Mouse (Mus musculus): Measurements from ENCODE around the gene Ddi2. TPM values are rescaled to one million over a fixed set of nuclear protein-coding genes. Genes with fewer than 3 reads are reported as not detected.
"Not testable (repeated sequence)": the region's sequence is repeated elsewhere in the genome, so short reads cannot be mapped to it uniquely, and the experiment has no call there.

Gene Ddi2
- 15.6 and 25.5 TPM in 2 replicates for polyA plus RNA-seq (2012; rRNA removed)

DNA sequence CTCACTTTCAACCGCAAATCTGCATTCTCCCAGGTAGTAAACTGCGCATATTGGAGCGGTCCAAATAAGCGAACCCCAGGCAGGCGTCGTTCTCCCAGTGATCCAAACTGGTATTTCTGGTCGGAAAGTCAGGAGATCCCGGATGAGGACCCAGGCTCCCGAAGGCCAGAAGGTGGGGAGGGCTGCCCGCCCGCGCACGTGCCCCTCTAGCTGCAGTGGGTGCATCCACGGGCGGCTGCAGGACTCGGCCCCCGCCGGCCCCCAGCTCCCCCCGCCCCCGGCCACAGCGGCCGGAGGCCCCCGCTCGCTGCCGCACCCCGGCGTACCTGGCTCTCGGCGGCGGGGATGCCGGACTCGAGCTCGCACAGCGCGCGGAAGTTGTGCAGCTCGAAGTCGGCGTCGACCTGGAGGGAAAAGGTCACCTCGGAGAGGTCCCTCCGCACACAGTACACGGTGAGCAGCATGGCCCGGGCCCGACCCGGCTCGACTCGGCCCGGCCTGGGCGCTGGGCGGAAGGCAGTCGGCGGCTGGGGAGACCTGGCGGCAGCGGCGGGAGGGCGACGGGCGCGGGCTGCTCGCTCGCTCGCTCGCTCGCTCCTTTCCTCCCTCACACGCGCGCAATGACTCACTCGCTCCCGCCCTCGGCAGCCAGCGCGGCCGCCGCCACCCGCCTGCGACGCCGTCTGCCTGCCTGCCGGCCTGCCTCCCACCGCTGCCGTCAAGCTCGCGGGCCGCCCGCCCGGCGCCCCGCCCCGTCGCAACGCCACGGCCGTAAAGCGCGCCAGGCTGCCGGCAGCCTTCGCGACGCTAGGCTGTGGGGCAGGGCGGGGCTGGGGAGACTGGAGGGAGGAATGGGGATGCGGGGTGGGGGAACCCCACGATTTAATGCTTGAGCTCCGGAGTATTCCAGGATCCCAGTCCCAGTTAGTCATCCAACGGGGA, at the start of gene Ddi2:
TSS of gene Ddi2 (minus strand) at position 689 of the 942 bp plus-strand sequence.
- H3K27ac ChIP-seq (ENCODE audit: control insufficient read depth, insufficient read depth, low read length), result peak within 1 kb of the TSS; percentile 63; the same call in 1 of the 2 replicates
- H3K4me1 ChIP-seq (replicated peaks; ENCODE audit: control insufficient read depth, insufficient read depth, low read length), result peaks cover 10% of the 10 kb centered on the region
- peak; percentile 88 for TF ChIP-seq POLR2A (IDR thresholded peaks at IDR 0.05; ENCODE audit: control insufficient read depth, extremely low read depth, insufficient read depth, low read length, poor library complexity)
- TF ChIP-seq CTCF (IDR thresholded peaks at IDR 0.05; ENCODE audit: borderline replicate concordance, control insufficient read depth, extremely low read depth, insufficient read depth, low read length, poor library complexity), result 0 out of 2 replicates have a peak, but pooled peaks have one; percentile 41
- H3K36me3 ChIP-seq (ENCODE audit: control insufficient read depth, insufficient read depth, low read length), result no peaks in the 10 kb centered on the region
- H3K4me3 ChIP-seq (ENCODE audit: control insufficient read depth, insufficient read depth, low read length), result peak within 1 kb of the TSS; percentile 94
- DNase-seq, result peak; percentile 93
- no peaks in the 10 kb centered on the region for H3K27me3 ChIP-seq (ENCODE audit: control insufficient read depth, insufficient read depth, low read length)
- WGBS, result under 1% methylated on average over 104 of the region's 105 CpGs

DNA sequence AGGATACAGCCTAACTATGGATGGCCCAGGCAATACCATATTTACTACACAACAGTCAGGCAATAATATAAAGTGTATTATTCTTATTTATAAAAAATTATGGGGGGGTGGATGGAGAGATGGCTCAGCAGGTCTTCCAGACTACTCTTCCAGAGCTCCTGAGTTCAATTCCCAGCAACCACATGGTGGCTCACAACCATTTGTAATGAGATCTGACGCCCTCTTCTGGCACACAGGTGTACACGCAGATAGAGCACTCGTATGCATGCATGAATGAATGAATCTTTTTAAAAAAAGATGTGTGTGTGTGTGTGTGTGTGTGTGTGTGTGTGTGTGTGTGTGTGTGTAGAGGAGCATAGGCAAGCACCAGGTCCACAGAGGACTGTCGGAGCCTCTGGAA, 49.8 kb upstream of the Ddi2 start:
- H3K4me3 ChIP-seq (ENCODE audit: control insufficient read depth, insufficient read depth, low read length); H3K27ac ChIP-seq (ENCODE audit: control insufficient read depth, insufficient read depth, low read length); H3K4me1 ChIP-seq (replicated peaks; ENCODE audit: control insufficient read depth, insufficient read depth, low read length); H3K27me3 ChIP-seq (ENCODE audit: control insufficient read depth, insufficient read depth, low read length); DNase-seq: not testable (repeated sequence)
- 87% methylated on average over 4 of the region's 4 CpGs for WGBS
- peaks cover 66% of the 10 kb centered on the region for H3K36me3 ChIP-seq (ENCODE audit: control insufficient read depth, insufficient read depth, low read length)

DNA sequence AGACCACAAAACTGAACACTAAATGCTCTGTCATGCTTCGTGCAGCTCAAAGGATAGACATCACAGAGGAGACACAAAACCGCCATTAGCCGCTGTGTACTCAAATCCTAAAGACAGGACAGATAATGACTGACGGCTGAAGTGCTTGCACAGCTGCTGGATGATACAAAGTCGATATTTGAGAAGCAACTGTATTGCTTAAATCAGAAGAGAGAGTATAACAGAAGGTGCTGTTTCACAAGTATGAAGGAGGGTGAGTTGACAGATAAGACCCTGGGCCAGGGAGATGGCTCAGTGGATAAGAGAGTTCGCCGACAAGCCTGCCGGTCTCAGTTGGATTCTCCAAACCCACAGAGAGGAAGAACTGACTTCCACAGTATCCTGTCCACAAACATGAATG, 48.6 kb upstream of the Ddi2 start:
- no peak for DNase-seq
- Histone ChIP-seq H3K4me1 (replicated peaks; ENCODE audit: control insufficient read depth, insufficient read depth, low read length) (no peaks in the 10 kb centered on the region), H3K27ac (ENCODE audit: control insufficient read depth, insufficient read depth, low read length) (no peak overlapping the region), H3K4me3 (ENCODE audit: control insufficient read depth, insufficient read depth, low read length) (no peak overlapping the region), H3K36me3 (ENCODE audit: control insufficient read depth, insufficient read depth, low read length) (peaks cover 66% of the 10 kb centered on the region), H3K27me3 (ENCODE audit: control insufficient read depth, insufficient read depth, low read length) (no peaks in the 10 kb centered on the region)
- WGBS, result 65% methylated on average over 8 of the region's 8 CpGs
- TF ChIP-seq POLR2A (IDR thresholded peaks at IDR 0.05; ENCODE audit: control insufficient read depth, extremely low read depth, insufficient read depth, low read length, poor library complexity), result no peak
- TF ChIP-seq CTCF (IDR thresholded peaks at IDR 0.05; ENCODE audit: borderline replicate concordance, control insufficient read depth, extremely low read depth, insufficient read depth, low read length, poor library complexity), result no peak

DNA sequence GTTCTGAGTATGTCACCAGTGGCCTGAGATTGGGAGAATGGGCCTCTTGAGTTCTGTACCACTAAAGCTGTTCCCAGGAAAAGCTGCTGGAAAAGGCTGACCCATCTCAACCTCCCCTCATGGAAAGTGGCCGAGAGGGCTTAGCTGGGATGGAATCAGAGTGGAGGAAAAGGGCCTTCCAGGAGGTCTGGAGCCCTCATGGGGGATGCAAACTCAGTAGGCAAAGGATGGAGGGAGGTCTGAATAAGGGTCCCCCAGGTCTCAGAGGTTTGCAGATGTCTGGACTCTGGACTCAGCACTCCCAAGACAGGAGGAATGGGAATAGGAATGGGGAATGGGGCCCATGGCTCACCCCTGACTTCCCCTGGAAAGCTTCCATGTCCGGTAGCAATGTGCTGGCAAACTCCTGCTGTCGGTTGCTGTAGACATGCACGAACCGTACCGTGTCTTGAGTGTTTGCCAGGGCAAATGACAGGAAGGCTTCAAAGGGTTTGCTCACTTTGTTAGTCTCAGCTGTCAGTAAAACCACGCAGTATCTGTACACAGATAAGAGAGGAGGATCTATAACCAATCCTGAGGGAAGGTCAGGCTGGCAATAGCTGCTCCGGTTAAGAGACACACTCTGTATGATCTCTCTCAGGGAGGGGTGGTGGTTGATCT, 46.4 kb upstream of the Ddi2 start:
- Histone ChIP-seq H3K27ac (ENCODE audit: control insufficient read depth, insufficient read depth, low read length) (no peak overlapping the region), H3K36me3 (ENCODE audit: control insufficient read depth, insufficient read depth, low read length) (peaks cover 51% of the 10 kb centered on the region), H3K27me3 (ENCODE audit: control insufficient read depth, insufficient read depth, low read length) (no peaks in the 10 kb centered on the region), H3K4me1 (replicated peaks; ENCODE audit: control insufficient read depth, insufficient read depth, low read length) (no peaks in the 10 kb centered on the region), H3K4me3 (ENCODE audit: control insufficient read depth, insufficient read depth, low read length) (no peak overlapping the region)
- TF ChIP-seq POLR2A (IDR thresholded peaks at IDR 0.05; ENCODE audit: control insufficient read depth, extremely low read depth, insufficient read depth, low read length, poor library complexity), result no peak
- no peak for DNase-seq
- whole genome bisulfite sequencing, result 85% methylated on average over 8 of the region's 8 CpGs

DNA sequence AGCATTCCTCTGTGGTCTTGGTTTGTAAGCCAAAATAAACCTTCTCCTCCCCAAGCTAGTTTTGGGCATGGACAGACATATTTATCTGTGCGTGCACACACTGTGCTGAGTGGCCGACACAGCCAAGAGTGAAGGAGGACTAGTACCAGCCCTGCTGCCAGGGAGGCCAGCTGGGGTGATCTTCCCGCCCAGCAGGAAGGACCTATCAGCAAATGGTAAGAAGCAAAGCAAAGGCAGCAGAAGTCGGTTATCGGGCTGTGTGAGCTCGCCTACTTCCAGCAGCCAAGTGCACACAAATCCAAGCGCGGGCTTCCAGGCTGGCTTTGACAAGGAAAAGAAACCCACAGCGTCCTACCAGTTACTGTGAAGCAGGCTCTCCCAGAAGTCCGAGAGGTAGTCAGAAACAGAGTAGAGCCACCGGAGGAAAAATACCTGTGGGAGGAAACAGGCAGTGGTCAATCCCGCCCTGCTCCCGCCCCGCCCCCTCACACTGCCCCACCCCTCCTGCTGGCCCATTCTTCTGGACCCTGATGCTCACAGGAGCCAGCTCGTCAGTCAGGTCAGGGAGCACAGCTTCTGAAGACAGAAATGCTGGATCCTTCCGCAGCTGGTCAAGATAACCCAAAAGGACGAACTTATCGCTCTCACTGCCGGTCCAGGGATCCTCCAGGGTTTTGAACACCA, 44.3 kb upstream of the Ddi2 start:
- Histone ChIP-seq H3K4me3 (ENCODE audit: control insufficient read depth, insufficient read depth, low read length) (no peak overlapping the region), H3K4me1 (replicated peaks; ENCODE audit: control insufficient read depth, insufficient read depth, low read length) (no peaks in the 10 kb centered on the region), H3K36me3 (ENCODE audit: control insufficient read depth, insufficient read depth, low read length) (peaks cover 51% of the 10 kb centered on the region), H3K27ac (ENCODE audit: control insufficient read depth, insufficient read depth, low read length) (no peak overlapping the region), H3K27me3 (ENCODE audit: control insufficient read depth, insufficient read depth, low read length) (no peaks in the 10 kb centered on the region)
- no peak for DNase-seq
- TF ChIP-seq POLR2A (IDR thresholded peaks at IDR 0.05; ENCODE audit: control insufficient read depth, extremely low read depth, insufficient read depth, low read length, poor library complexity) (no peak), CTCF (IDR thresholded peaks at IDR 0.05; ENCODE audit: borderline replicate concordance, control insufficient read depth, extremely low read depth, insufficient read depth, low read length, poor library complexity) (no peak)
- WGBS, result 96% methylated on average over 19 of the region's 19 CpGs

DNA sequence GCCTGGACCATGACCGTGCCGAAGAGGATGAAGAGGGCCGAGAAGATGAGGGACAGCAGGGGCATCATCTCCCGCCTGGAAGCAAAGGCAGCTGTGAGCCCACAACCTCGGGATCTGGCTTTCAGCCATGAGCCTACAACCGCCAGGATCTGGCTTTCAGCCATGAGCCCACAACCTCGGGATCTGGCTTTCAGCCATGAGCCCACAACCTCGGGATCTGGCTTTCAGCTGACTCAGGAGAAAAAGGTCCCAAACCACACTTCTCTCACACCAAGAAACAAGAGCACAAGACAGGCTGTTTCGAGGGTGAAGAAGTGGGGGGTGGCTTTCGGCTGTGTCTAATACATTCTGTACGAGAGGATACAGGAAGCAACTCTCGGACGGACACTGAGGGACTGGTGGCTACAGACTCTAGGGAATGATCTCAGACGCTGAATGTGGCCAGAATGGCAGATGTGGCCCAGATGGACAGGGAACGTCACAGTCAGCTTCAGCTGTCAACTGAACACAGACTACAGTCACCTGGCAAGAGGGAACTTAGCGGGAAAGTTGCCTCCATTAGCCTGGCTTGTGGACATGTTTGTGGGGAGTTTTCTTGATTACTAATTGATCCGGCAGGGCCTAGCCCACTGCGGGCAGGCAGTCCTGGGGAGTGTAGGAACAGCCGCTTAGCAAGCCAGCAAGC, 43.6 kb upstream of the Ddi2 start:
- 83% methylated on average over 19 of the region's 19 CpGs for WGBS
- no peak overlapping the region for H3K4me3 ChIP-seq (ENCODE audit: control insufficient read depth, insufficient read depth, low read length)
- no peaks in the 10 kb centered on the region for H3K4me1 ChIP-seq (replicated peaks; ENCODE audit: control insufficient read depth, insufficient read depth, low read length)
- H3K27me3 ChIP-seq (ENCODE audit: control insufficient read depth, insufficient read depth, low read length), result no peaks in the 10 kb centered on the region
- DNase-seq, result no peak
- H3K27ac ChIP-seq (ENCODE audit: control insufficient read depth, insufficient read depth, low read length), result peak overlapping the region; percentile 19; the same call in 1 of the 2 replicates
- H3K36me3 ChIP-seq (ENCODE audit: control insufficient read depth, insufficient read depth, low read length), result peaks cover 49% of the 10 kb centered on the region
- TF ChIP-seq CTCF (IDR thresholded peaks at IDR 0.05; ENCODE audit: borderline replicate concordance, control insufficient read depth, extremely low read depth, insufficient read depth, low read length, poor library complexity) (no peak), POLR2A (IDR thresholded peaks at IDR 0.05; ENCODE audit: control insufficient read depth, extremely low read depth, insufficient read depth, low read length, poor library complexity) (no peak)
